Mouse (Mus musculus) inflammation-experienced regulatory T-cells, adult 6 months (primary cell): ENCODE data around the gene Rab14. TPM values are rescaled to one million over a fixed set of nuclear protein-coding genes. Genes with fewer than 3 reads are reported as not detected.

Source experiments
- ATAC-seq: one replicate; pipeline ENCODE4 v1.8.0; 2017
- polyA plus RNA-seq, 3 experiments: library from polyadenylated mRNA; unstranded; fragments of 100-300 nt; shearing (Covaris generic); gene quantifications; one replicate each; pipeline ENCODE4 v1.2.1; 2017

Gene Rab14
- 100 to 1,000 TPM; 103 to 133 (median 130) TPM for polyA plus RNA-seq

- peak; percentile 92 for ATAC-seq
Measured at GRCm38 (mm10) chr2:35200898-35201668, at the start of gene Rab14. TSS of gene Rab14 (minus strand) at chr2:35201120.

- no peak for ATAC-seq
Measured at GRCm38 (mm10) chr2:35247763-35248162, 46.8 kb upstream of the Rab14 start.

- ATAC-seq = no peak
Measured at GRCm38 (mm10) chr2:35244241-35244640, 43.3 kb upstream of the Rab14 start.

GRCm38 (mm10) chr2:35235021-35235420 is 34.1 kb upstream of the Rab14 start:
- no peak for ATAC-seq

GRCm38 (mm10) chr2:35233898-35234297 is 33.0 kb upstream of the Rab14 start:
- ATAC-seq = no peak

- peak; percentile 52 for ATAC-seq
Measured at GRCm38 (mm10) chr2:35232595-35233445, 31.9 kb upstream of the Rab14 start.

- no peak for ATAC-seq
Measured at GRCm38 (mm10) chr2:35231871-35232270, 31.0 kb upstream of the Rab14 start.

GRCm38 (mm10) chr2:35230215-35230614 is 29.3 kb upstream of the Rab14 start:
- no peak for ATAC-seq

- ATAC-seq = no peak
Measured at GRCm38 (mm10) chr2:35228145-35228544, 27.2 kb upstream of the Rab14 start.

- ATAC-seq = no peak
Measured at GRCm38 (mm10) chr2:35224285-35224684, 23.4 kb upstream of the Rab14 start.

GRCm38 (mm10) chr2:35222822-35223391 is 22.0 kb upstream of the Rab14 start:
- no peak for ATAC-seq

GRCm38 (mm10) chr2:35218736-35219135 is 17.8 kb upstream of the Rab14 start:
- no peak for ATAC-seq

- ATAC-seq = no peak
Measured at GRCm38 (mm10) chr2:35216701-35217100, 15.8 kb upstream of the Rab14 start.

GRCm38 (mm10) chr2:35215363-35215762 is 14.4 kb upstream of the Rab14 start:
- no peak for ATAC-seq

GRCm38 (mm10) chr2:35214881-35215358 is 14.0 kb upstream of the Rab14 start:
- peak; percentile 65 for ATAC-seq

- ATAC-seq = no peak
Measured at GRCm38 (mm10) chr2:35213345-35213910, 12.5 kb upstream of the Rab14 start.

- ATAC-seq = no peak
Measured at GRCm38 (mm10) chr2:35211681-35212080, 10.8 kb upstream of the Rab14 start.

GRCm38 (mm10) chr2:35208931-35209665 is 8.2 kb upstream of the Rab14 start:
- peak; percentile 64 for ATAC-seq

- no peak for ATAC-seq
Measured at GRCm38 (mm10) chr2:35208054-35208453, 7.1 kb upstream of the Rab14 start.

GRCm38 (mm10) chr2:35206761-35207160 is 5.8 kb upstream of the Rab14 start:
- ATAC-seq = no peak

- no peak for ATAC-seq
Measured at GRCm38 (mm10) chr2:35203729-35204128, 2.8 kb upstream of the Rab14 start.
